Mouse (Mus musculus) brain, embryonic 14.5 days (tissue): ENCODE measurements around the gene Gopc.

ENCODE experiments used
- CTCF ChIP-seq: fragments of 200-500 bp; IDR thresholded peaks from 2 replicates; pipeline ENCODE4 v1.5.1; 2012; ENCODE audit warnings: inconsistent platforms, mild to moderate bottlenecking, moderate library complexity, borderline replicate concordance; ENCODE audit not compliant: insufficient read depth, insufficient read length; ENCODE audit errors: extremely low read depth
- POLR2A ChIP-seq: fragments of 200-500 bp; IDR thresholded peaks from 2 replicates; pipeline ENCODE4 v1.6.1; 2012; ENCODE audit warnings: mild to moderate bottlenecking, inconsistent platforms, borderline replicate concordance; ENCODE audit not compliant: poor library complexity, insufficient read depth, insufficient read length, severe bottlenecking; ENCODE audit errors: extremely low read depth

DNA sequence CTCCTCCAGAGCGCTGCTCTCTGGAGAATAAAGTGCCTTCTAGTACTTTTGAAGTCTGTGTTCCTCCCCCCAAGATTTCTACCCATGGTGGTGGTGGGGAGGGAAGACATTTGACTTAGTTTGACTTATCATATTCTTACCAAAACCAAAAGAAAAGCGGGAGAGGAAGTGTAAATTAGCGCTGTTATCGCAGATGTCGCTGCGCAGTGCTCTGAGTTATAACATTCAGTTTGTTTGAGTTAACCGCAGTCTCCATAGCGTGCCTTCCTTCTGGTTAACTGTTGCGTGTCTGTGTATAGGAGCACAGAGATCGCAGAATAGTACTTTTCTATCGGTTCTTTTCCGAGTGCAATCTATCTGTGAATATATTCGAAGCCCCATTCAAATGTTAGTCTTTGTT is 23.2 kb upstream of the Gopc start:
- TF ChIP-seq POLR2A (no peak), CTCF (no peak)
